Mouse (Mus musculus): ENCODE results near the gene Eps8.

DNA sequence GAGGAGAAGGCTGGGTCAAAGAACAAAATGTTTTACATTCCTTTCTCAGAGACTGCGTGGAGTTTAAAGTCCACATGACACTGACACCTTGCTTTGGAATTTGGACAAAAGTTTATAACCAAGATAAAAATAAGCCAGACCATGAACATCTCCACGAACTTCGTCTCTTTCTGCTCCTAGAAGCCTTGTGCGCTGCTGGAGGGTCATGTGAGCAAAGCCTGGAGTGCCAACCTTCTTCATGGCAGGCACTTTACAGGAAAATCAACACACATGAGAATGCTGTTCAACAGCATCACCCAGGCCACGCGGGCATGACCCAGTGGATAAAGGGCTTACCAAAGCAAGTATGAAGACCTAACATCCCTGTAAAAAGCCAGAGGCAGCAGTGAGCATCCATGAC, 85.6 kb downstream of the Eps8 start:
- no peak for TF ChIP-seq CTCF (IDR thresholded peaks at IDR 0.05; ENCODE audit: extremely low read depth, insufficient read length, insufficient replicate concordance, low read depth, low read length)
- 0 out of 2 replicates have a peak, but pooled peaks have one; percentile 20 for TF ChIP-seq POLR2A (IDR thresholded peaks at IDR 0.05; ENCODE audit: low read depth, low read length)
